Mouse (Mus musculus): ENCODE measurements around the gene Gucy2g.

The Gucy2g gene

GRCm38 (mm10) chr19:55247991-55248520 is 7.0 kb upstream of the Gucy2g start:
- DNase-seq (ENCODE audit: low spot score), result no peak

GRCm38 (mm10) chr19:55247563-55247962 is 6.5 kb upstream of the Gucy2g start:
- DNase-seq (ENCODE audit: low spot score), result no peak

GRCm38 (mm10) chr19:55244791-55245231 is 3.8 kb upstream of the Gucy2g start:
- peak; percentile 89 for DNase-seq (ENCODE audit: low spot score)

- no peak for DNase-seq (ENCODE audit: low spot score)
These were observed 1.1 kb downstream of the Gucy2g start for GRCm38 (mm10) chr19:55239766-55240426.

GRCm38 (mm10) chr19:55236564-55236963 is 4.5 kb downstream of the Gucy2g start:
- no peak for DNase-seq (ENCODE audit: low spot score)

- DNase-seq (ENCODE audit: low spot score), result no peak
These were observed 5.0 kb downstream of the Gucy2g start for GRCm38 (mm10) chr19:55236026-55236425.

- DNase-seq (ENCODE audit: low spot score), result peak; percentile 92
These were observed 8.9 kb downstream of the Gucy2g start for GRCm38 (mm10) chr19:55232136-55232535.

- DNase-seq (ENCODE audit: low spot score), result no peak
These were observed 10.0 kb downstream of the Gucy2g start for GRCm38 (mm10) chr19:55231081-55231480.

GRCm38 (mm10) chr19:55227135-55227534 is 13.9 kb downstream of the Gucy2g start:
- no peak for DNase-seq (ENCODE audit: low spot score)

- DNase-seq (ENCODE audit: low spot score), result no peak
These were observed 14.4 kb downstream of the Gucy2g start for GRCm38 (mm10) chr19:55226621-55227020.

GRCm38 (mm10) chr19:55222268-55222667 is 18.8 kb downstream of the Gucy2g start:
- DNase-seq (ENCODE audit: low spot score), result no peak

- DNase-seq (ENCODE audit: low spot score), result no peak
These were observed 19.8 kb downstream of the Gucy2g start for GRCm38 (mm10) chr19:55221208-55221607.

GRCm38 (mm10) chr19:55219359-55219758 is 21.7 kb downstream of the Gucy2g start:
- DNase-seq (ENCODE audit: low spot score), result no peak

GRCm38 (mm10) chr19:55218741-55219221 is 22.3 kb downstream of the Gucy2g start:
- no peak for DNase-seq (ENCODE audit: low spot score)

GRCm38 (mm10) chr19:55218192-55218739 is 22.8 kb downstream of the Gucy2g start:
- DNase-seq (ENCODE audit: low spot score), result peak; percentile 79

- DNase-seq (ENCODE audit: low spot score), result no peak
These were observed 23.7 kb downstream of the Gucy2g start for GRCm38 (mm10) chr19:55217365-55217764.

GRCm38 (mm10) chr19:55216876-55217275 is 24.2 kb downstream of the Gucy2g start:
- peak; percentile 81 for DNase-seq (ENCODE audit: low spot score)

GRCm38 (mm10) chr19:55213617-55214340 is 27.3 kb downstream of the Gucy2g start:
- DNase-seq (ENCODE audit: low spot score), result no peak

GRCm38 (mm10) chr19:55211698-55212097 is 29.3 kb downstream of the Gucy2g start:
- DNase-seq (ENCODE audit: low spot score), result no peak

- DNase-seq (ENCODE audit: low spot score), result no peak
These were observed 32.0 kb downstream of the Gucy2g start for GRCm38 (mm10) chr19:55209084-55209483.

GRCm38 (mm10) chr19:55208654-55209053 is 32.4 kb downstream of the Gucy2g start:
- DNase-seq (ENCODE audit: low spot score), result peak; percentile 51

- DNase-seq (ENCODE audit: low spot score), result no peak
These were observed 33.1 kb downstream of the Gucy2g start for GRCm38 (mm10) chr19:55207746-55208538.
